Mouse (Mus musculus) layer of hippocampus, postnatal 36 days (tissue): Measurements from ENCODE around the gene Dcdc2c. TPM values are rescaled to one million over a fixed set of nuclear protein-coding genes. Genes with fewer than 3 reads are reported as not detected.

Experiments
- DNase-seq, 2 experiments: peaks; one replicate each; pipeline ENCODE4 v3.0.0; 2022
- total RNA-seq, 2 experiments: library from RNA; stranded (reverse); gene quantifications; 2 replicates each; pipeline ENCODE4 v1.2.3; 2021

Dcdc2c gene
- total RNA-seq, result under 1 TPM; 0.60 to 0.68 TPM

DNA sequence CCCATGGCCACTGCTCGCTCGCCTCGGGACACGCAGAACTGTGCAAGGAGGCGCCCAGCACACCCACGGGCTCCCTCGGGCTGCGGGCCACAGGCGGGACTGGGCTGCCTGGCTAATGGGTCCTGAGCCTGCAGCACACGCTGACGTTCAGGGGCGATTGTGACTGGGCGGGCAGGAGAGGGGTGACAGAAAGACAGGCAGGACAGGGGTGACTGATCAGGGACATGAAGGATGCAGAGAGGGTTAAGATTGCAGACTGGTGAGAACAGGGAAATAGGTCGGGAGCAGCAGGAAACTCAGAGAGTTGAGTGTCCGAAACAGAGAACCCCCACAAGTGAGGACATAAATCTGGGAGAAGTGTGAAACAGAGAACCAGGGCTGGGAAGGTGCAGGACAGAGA lies at the start of gene Dcdc2c:
Dcdc2c (minus strand) TSS at position 101 of the 400 bp plus-strand sequence.
- DNase-seq, result no peak

- no peak for DNase-seq
Measured at GRCm38 (mm10) chr12:28598526-28598991, 46.4 kb upstream of the Dcdc2c start.

GRCm38 (mm10) chr12:28598110-28598509 lies 45.9 kb upstream of the Dcdc2c start:
- DNase-seq, result no peak

DNA sequence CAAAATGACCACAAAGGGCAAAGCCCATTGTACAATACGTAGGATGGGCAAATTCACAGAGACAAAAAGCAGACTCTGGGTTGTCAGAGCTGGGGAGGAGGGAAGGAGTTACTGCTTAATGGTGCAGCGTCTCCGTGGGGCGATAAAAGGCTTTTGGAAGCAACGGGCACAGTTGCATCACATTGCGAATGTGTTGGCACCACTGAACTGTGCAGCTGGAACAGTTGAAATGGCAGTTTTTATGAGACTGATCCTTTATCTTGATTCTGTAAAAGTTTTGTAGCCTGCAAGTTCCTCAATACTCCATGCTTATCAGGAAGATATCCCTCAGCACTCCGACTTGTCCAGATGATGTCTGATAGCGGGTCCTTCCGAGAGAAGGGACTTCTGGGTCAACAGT lies 45.5 kb upstream of the Dcdc2c start:
- DNase-seq, result no peak

DNA sequence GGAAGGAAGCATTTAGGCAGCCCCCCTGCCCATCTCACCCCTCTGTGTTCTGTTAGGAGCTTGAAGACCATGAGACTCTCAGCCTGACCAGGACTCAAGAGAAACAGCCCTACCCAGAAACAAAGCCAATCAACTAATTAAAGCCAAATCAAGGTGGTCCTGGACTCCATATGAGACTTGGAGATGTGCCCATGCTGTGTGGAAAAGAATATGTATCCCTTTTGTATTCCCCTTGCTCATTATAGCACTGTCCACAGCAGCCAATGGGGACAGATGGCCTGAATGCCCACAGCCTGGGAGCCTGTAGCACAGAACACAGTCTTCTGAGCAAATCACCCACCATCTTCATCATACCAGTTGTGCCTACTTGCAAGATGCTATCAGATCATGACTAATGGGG lies 44.7 kb upstream of the Dcdc2c start:
- no peak for DNase-seq

DNA sequence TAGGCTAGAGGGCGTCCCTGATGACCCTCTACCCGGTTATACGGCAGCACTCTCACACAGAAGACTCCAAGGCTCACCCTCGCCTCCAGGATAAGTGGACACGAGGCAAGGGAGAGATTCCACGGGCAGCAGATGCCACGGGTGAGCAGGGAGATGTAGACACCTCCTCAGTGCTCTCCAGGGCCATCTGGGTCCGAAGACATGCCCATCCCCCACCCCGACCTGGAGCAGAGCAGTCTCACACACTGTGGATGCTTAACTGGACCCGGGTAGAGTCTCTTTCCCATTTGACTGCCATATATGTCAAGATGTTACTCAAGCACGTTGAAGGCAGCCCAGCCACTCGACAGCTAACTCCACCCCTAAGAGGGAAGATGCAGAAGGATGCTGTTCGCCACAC lies 38.2 kb upstream of the Dcdc2c start:
- no peak for DNase-seq

DNA sequence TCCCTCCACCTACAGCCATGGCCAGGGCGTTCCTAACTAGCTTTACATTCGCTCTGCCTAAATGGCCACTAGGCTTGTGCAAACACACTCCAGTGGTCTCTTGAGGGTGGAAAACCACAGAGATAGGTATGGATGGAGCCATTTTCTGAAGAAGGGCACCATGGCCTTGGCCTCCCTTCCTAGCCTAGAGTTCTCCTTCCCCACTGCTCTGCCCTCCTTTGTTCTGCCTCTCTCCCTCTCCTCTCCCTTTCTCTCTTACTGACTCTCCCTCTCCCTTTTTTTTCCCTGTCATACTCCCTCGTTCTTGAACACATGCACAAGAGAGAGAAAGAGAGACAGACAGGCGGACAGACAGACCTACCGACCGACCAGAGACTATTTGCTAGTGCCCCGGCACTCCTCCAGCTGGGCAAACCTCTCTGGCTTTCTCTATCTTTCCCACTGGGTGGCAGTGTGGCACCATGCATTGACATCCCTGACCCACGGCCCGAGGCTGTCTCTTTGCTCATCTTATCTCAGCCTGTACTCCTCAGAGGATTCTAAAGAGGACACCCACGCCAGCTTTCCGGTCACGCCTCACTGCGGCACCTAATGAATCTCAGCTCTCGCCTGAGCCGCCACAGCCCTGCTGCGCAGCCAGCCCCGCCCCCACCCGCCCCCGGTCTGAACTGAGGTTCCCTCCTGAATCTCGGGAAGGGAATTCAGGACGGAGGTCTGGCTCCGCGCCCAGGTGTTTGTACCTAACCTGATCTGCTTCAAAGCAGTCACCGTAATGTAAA lies 37.1 kb upstream of the Dcdc2c start:
- peak; percentile 86 to 88 for DNase-seq

DNA sequence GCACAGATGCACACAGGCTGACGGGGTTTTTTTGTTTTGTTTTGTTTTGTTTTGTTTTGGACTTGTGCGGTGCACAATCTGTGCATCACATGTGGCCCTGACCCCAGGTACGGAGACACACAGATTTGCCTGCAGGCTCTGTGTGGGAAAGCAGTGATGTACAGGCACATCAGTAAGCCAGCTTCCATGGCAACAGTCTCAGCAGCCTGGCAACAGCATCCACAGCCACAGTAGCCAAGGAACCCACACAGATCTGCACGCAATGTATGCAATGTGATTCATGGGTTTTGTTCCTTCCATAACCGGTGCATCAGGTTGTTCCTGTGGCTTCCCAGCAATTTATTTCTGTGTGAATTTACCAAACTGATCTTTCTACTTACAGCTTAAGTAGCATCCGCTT lies 35.8 kb upstream of the Dcdc2c start:
- DNase-seq, result peak; percentile 70

DNA sequence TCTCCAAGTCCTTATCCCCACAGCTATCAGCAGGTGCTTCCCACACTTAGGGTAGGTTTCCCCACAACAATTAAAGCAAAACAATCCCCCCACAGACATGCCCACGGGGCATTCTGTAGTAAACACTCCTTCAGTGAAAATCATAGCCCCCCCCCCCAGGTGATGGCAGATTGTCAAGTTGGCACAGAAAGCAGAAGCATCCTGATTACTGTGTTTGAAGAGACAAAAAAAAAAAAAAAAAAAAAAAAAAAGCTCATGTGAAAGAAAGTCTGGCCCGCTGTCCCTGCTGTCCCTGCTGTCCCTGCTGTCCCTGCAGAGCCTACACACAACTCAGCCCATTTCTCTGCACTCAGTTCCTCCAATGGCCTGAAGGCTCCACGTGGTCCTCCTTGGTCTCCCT lies 31.8 kb upstream of the Dcdc2c start:
- DNase-seq, result no peak

GRCm38 (mm10) chr12:28582423-28582822 lies 30.2 kb upstream of the Dcdc2c start, which contains the start of gene Allc:
TSS of gene Allc (minus strand) at chr12:28582523.
- no peak for DNase-seq

GRCm38 (mm10) chr12:28579132-28579531 lies 26.9 kb upstream of the Dcdc2c start:
- no peak for DNase-seq

GRCm38 (mm10) chr12:28578147-28578546 lies 25.9 kb upstream of the Dcdc2c start:
- DNase-seq, result no peak

- DNase-seq, result no peak
Measured at GRCm38 (mm10) chr12:28575366-28576070, 23.3 kb upstream of the Dcdc2c start.

DNA sequence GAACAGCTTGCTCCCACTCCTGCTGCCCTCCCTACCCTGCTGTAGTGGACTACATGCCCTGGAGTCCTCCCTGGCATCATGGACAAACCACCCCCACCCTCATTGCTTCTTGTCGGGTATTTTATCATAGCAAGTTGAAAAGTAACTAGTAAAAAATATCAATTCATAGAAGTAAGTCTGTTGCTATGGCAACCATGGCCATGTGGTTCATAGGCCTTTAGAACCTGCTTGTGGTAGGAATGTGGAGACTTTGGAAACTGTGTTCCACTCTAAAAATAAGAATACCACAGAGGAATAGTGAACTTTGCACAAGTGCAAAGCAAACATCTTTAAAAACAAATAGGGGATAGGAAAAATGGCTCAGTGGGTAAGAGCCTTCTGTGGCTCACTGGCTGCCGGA lies 20.0 kb upstream of the Dcdc2c start:
- DNase-seq, result no peak

DNA sequence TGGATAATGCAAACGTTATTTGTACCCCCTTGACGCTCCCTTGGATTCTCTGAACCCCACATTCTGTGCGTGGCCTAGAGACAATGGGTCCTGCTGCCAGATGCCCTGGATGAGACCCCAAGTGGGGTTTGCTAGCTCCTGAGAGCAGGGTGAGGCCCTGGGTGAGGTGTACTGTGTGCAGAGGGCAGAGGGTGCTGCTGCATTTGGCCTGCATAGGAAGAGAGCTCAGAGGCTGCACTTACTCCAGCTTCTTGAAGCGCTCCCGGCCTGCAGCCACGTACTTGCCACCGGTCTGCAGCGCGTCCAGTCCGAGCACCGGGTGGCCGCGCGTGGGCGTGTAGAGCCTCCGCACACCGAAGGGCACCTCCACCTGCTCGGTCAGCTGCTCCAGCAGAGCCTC lies 424 bp downstream of the Dcdc2c start:
- DNase-seq, result no peak

DNA sequence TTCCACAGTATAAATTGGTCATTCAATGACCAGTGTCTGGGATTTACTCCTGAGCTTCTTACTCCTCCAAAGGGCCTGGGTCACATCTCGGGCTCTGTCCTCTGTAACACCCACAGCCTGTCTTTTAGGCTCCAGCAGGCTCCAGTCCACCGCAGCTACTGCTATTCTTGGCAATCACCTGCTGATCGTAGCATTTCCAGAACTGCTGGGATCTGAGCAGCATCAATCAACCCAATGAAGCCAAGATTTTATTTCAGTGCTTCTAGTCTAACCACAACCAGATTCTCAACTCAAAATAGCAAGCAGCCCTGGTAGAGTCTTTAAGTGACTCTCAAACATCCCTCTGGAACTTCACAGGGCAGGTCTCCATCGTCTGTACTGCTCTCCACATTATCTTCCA lies 3.3 kb downstream of the Dcdc2c start:
- DNase-seq, result no peak

GRCm38 (mm10) chr12:28514264-28514775 lies 37.9 kb downstream of the Dcdc2c start:
- DNase-seq, result no peak

GRCm38 (mm10) chr12:28509699-28510280 lies 42.4 kb downstream of the Dcdc2c start:
- DNase-seq, result no peak

- no peak for DNase-seq
Measured at GRCm38 (mm10) chr12:28494289-28494688, 57.9 kb downstream of the Dcdc2c start.

- DNase-seq, result no peak
Measured at GRCm38 (mm10) chr12:28482483-28483160, 69.6 kb downstream of the Dcdc2c start.

GRCm38 (mm10) chr12:28460951-28461431 lies 91.2 kb downstream of the Dcdc2c start:
- DNase-seq, result peak in 1 of 2 experiments; percentile 11

DNA sequence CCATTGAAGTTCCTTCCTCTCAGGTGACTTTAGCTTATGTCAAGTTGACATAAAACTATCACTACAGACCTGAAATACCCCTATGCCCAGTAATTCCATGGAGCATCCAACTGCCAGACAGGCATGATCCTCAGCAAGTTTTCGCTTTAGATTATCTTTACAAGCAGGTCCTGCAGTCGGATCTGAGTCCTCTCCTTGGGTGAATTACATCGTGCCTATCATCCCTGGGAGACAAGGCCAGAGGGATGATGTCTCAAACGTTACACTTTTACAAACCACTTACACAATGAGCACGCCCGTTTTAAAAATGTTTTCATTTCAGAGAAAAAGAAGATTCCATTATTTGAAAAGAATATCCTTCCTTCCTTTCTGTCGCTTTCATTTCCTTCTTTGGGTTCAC lies 91.7 kb downstream of the Dcdc2c start:
- no peak for DNase-seq
